Mouse (Mus musculus): ENCODE measurements around the gene Prkg1. TPM values are rescaled to one million over a fixed set of nuclear protein-coding genes. Genes with fewer than 3 reads are reported as not detected.

Gene Prkg1
- polyA plus RNA-seq, 1 experiment from 2014 or later: 10.3 TPM

GRCm38 (mm10) chr19:31040948-31041847, 723.6 kb downstream of the Prkg1 start:
- 82% methylated on average over 2 of the region's 2 CpGs for WGBS
- no peak overlapping the region for H3K9ac ChIP-seq (replicated peaks; ENCODE audit: low read depth, low read length)
- H3K9me3 ChIP-seq (ENCODE audit: control insufficient read depth, low read length): no peaks in the 10 kb centered on the region
- H3K36me3 ChIP-seq (ENCODE audit: control insufficient read depth, insufficient read depth, low read length): no peaks in the 10 kb centered on the region
- H3K4me1 ChIP-seq (ENCODE audit: control insufficient read depth, insufficient read depth, low read length): no peaks in the 10 kb centered on the region
- H3K27ac ChIP-seq (ENCODE audit: low read depth, low read length): peak overlapping the region; percentile 28; the same call in 1 of the 2 replicates
- no peak overlapping the region for H3K4me2 ChIP-seq (ENCODE audit: low read depth, low read length)
- H3K4me3 ChIP-seq (ENCODE audit: low read depth, low read length): no peak overlapping the region
- no peaks in the 10 kb centered on the region for H3K27me3 ChIP-seq (ENCODE audit: control insufficient read depth, insufficient read depth, low read length)
- ATAC-seq (ENCODE audit: low read depth): peak; percentile 58; the same call in 1 of the 2 replicates

- Histone ChIP-seq H3K36me3 (ENCODE audit: control insufficient read depth, insufficient read depth, low read length) (no peaks in the 10 kb centered on the region), H3K27ac (ENCODE audit: low read depth, low read length) (no peak overlapping the region), H3K4me3 (ENCODE audit: low read depth, low read length) (no peak overlapping the region), H3K4me1 (ENCODE audit: control insufficient read depth, insufficient read depth, low read length) (no peaks in the 10 kb centered on the region), H3K9me3 (ENCODE audit: control insufficient read depth, low read length) (no peaks in the 10 kb centered on the region), H3K4me2 (ENCODE audit: low read depth, low read length) (no peak overlapping the region), H3K27me3 (ENCODE audit: control insufficient read depth, insufficient read depth, low read length) (no peaks in the 10 kb centered on the region), H3K9ac (replicated peaks; ENCODE audit: low read depth, low read length) (no peak overlapping the region)
- 64% methylated on average over 3 of the region's 3 CpGs for WGBS
- no peak for ATAC-seq (ENCODE audit: low read depth)
Measured at GRCm38 (mm10) chr19:31038951-31039350, 725.9 kb downstream of the Prkg1 start.

- no peak for ATAC-seq (ENCODE audit: low read depth)
- Histone ChIP-seq H3K36me3 (ENCODE audit: control insufficient read depth, insufficient read depth, low read length) (no peaks in the 10 kb centered on the region), H3K4me3 (ENCODE audit: low read depth, low read length) (no peak overlapping the region), H3K27ac (ENCODE audit: low read depth, low read length) (no peak overlapping the region), H3K4me2 (ENCODE audit: low read depth, low read length) (no peak overlapping the region), H3K9me3 (ENCODE audit: control insufficient read depth, low read length) (no peaks in the 10 kb centered on the region), H3K9ac (replicated peaks; ENCODE audit: low read depth, low read length) (no peak overlapping the region), H3K27me3 (ENCODE audit: control insufficient read depth, insufficient read depth, low read length) (no peaks in the 10 kb centered on the region), H3K4me1 (ENCODE audit: control insufficient read depth, insufficient read depth, low read length) (no peaks in the 10 kb centered on the region)
- WGBS: 62% methylated on average over 6 of the region's 6 CpGs
Measured at GRCm38 (mm10) chr19:31031596-31031995, 733.2 kb downstream of the Prkg1 start.

- Histone ChIP-seq H3K9me3 (ENCODE audit: control insufficient read depth, low read length) (no peaks in the 10 kb centered on the region), H3K4me3 (ENCODE audit: low read depth, low read length) (no peak overlapping the region), H3K4me1 (ENCODE audit: control insufficient read depth, insufficient read depth, low read length) (no peaks in the 10 kb centered on the region), H3K27ac (ENCODE audit: low read depth, low read length) (no peak overlapping the region), H3K27me3 (ENCODE audit: control insufficient read depth, insufficient read depth, low read length) (no peaks in the 10 kb centered on the region), H3K36me3 (ENCODE audit: control insufficient read depth, insufficient read depth, low read length) (no peaks in the 10 kb centered on the region), H3K4me2 (ENCODE audit: low read depth, low read length) (no peak overlapping the region), H3K9ac (replicated peaks; ENCODE audit: low read depth, low read length) (no peak overlapping the region)
- 87% methylated on average over 5 of the region's 5 CpGs for WGBS
- no peak for ATAC-seq (ENCODE audit: low read depth)
Measured at GRCm38 (mm10) chr19:31026797-31027196, 738.0 kb downstream of the Prkg1 start.

GRCm38 (mm10) chr19:31011528-31012133, 753.2 kb downstream of the Prkg1 start:
- no peaks in the 10 kb centered on the region for H3K4me1 ChIP-seq (ENCODE audit: control insufficient read depth, insufficient read depth, low read length)
- WGBS: 44% methylated on average over 3 of the region's 3 CpGs
- no peak overlapping the region for H3K9ac ChIP-seq (replicated peaks; ENCODE audit: low read depth, low read length)
- H3K27me3 ChIP-seq (ENCODE audit: control insufficient read depth, insufficient read depth, low read length): no peaks in the 10 kb centered on the region
- peak; percentile 70; the same call in 1 of the 2 replicates for ATAC-seq (ENCODE audit: low read depth)
- H3K36me3 ChIP-seq (ENCODE audit: control insufficient read depth, insufficient read depth, low read length): no peaks in the 10 kb centered on the region
- no peak overlapping the region for H3K27ac ChIP-seq (ENCODE audit: low read depth, low read length)
- no peak overlapping the region for H3K4me3 ChIP-seq (ENCODE audit: low read depth, low read length)
- H3K4me2 ChIP-seq (ENCODE audit: low read depth, low read length): no peak overlapping the region
- no peaks in the 10 kb centered on the region for H3K9me3 ChIP-seq (ENCODE audit: control insufficient read depth, low read length)

- Histone ChIP-seq H3K9me3 (ENCODE audit: control insufficient read depth, low read length) (no peaks in the 10 kb centered on the region), H3K4me2 (ENCODE audit: low read depth, low read length) (no peak overlapping the region), H3K27me3 (ENCODE audit: control insufficient read depth, insufficient read depth, low read length) (no peaks in the 10 kb centered on the region), H3K4me1 (ENCODE audit: control insufficient read depth, insufficient read depth, low read length) (no peaks in the 10 kb centered on the region), H3K9ac (replicated peaks; ENCODE audit: low read depth, low read length) (no peak overlapping the region), H3K27ac (ENCODE audit: low read depth, low read length) (no peak overlapping the region), H3K4me3 (ENCODE audit: low read depth, low read length) (no peak overlapping the region), H3K36me3 (ENCODE audit: control insufficient read depth, insufficient read depth, low read length) (no peaks in the 10 kb centered on the region)
- 95% methylated on average over 2 of the region's 2 CpGs for WGBS
- no peak for ATAC-seq (ENCODE audit: low read depth)
Measured at GRCm38 (mm10) chr19:30998572-30998971, 766.3 kb downstream of the Prkg1 start.

- Histone ChIP-seq H3K4me2 (ENCODE audit: low read depth, low read length) (no peak overlapping the region), H3K9ac (replicated peaks; ENCODE audit: low read depth, low read length) (no peak overlapping the region), H3K9me3 (ENCODE audit: control insufficient read depth, low read length) (no peaks in the 10 kb centered on the region), H3K4me1 (ENCODE audit: control insufficient read depth, insufficient read depth, low read length) (no peaks in the 10 kb centered on the region), H3K27ac (ENCODE audit: low read depth, low read length) (no peak overlapping the region), H3K4me3 (ENCODE audit: low read depth, low read length) (no peak overlapping the region), H3K36me3 (ENCODE audit: control insufficient read depth, insufficient read depth, low read length) (no peaks in the 10 kb centered on the region), H3K27me3 (ENCODE audit: control insufficient read depth, insufficient read depth, low read length) (no peaks in the 10 kb centered on the region)
- 0 out of 2 replicates have a peak, but pooled peaks have one; percentile 46 for ATAC-seq (ENCODE audit: low read depth)
- 37% methylated on average over 4 of the region's 4 CpGs for WGBS
Measured at GRCm38 (mm10) chr19:30990390-30990789, 774.4 kb downstream of the Prkg1 start.

GRCm38 (mm10) chr19:30982436-30982835, 782.4 kb downstream of the Prkg1 start:
- ATAC-seq (ENCODE audit: low read depth): no peak
- H3K27ac ChIP-seq (ENCODE audit: low read depth, low read length): no peak overlapping the region
- WGBS: 73% methylated on average over 4 of the region's 4 CpGs
- no peaks in the 10 kb centered on the region for H3K36me3 ChIP-seq (ENCODE audit: control insufficient read depth, insufficient read depth, low read length)
- H3K9me3 ChIP-seq (ENCODE audit: control insufficient read depth, low read length): no peaks in the 10 kb centered on the region
- no peaks in the 10 kb centered on the region for H3K27me3 ChIP-seq (ENCODE audit: control insufficient read depth, insufficient read depth, low read length)
- no peak overlapping the region for H3K4me2 ChIP-seq (ENCODE audit: low read depth, low read length)
- no peaks in the 10 kb centered on the region for H3K4me1 ChIP-seq (ENCODE audit: control insufficient read depth, insufficient read depth, low read length)
- no peak overlapping the region for H3K4me3 ChIP-seq (ENCODE audit: low read depth, low read length)
- H3K9ac ChIP-seq (replicated peaks; ENCODE audit: low read depth, low read length): no peak overlapping the region

- no peak for ATAC-seq (ENCODE audit: low read depth)
- H3K36me3 ChIP-seq (ENCODE audit: control insufficient read depth, insufficient read depth, low read length): no peaks in the 10 kb centered on the region
- H3K4me2 ChIP-seq (ENCODE audit: low read depth, low read length): no peak overlapping the region
- no peak overlapping the region for H3K4me3 ChIP-seq (ENCODE audit: low read depth, low read length)
- no peaks in the 10 kb centered on the region for H3K27me3 ChIP-seq (ENCODE audit: control insufficient read depth, insufficient read depth, low read length)
- 90% methylated on average over 4 of the region's 4 CpGs for WGBS
- no peak overlapping the region for H3K9ac ChIP-seq (replicated peaks; ENCODE audit: low read depth, low read length)
- no peaks in the 10 kb centered on the region for H3K9me3 ChIP-seq (ENCODE audit: control insufficient read depth, low read length)
- H3K27ac ChIP-seq (ENCODE audit: low read depth, low read length): no peak overlapping the region
- no peaks in the 10 kb centered on the region for H3K4me1 ChIP-seq (ENCODE audit: control insufficient read depth, insufficient read depth, low read length)
Measured at GRCm38 (mm10) chr19:30978096-30978495, 786.7 kb downstream of the Prkg1 start.
